Mouse (Mus musculus) cortical plate, adult 2 months (tissue): ENCODE results near the gene Erbb3. TPM values are rescaled to one million over a fixed set of nuclear protein-coding genes. Genes with fewer than 3 reads are reported as not detected.

Source experiments
- H3K27ac ChIP-seq: fragments of 200-500 bp; 2 replicates; pipeline ENCODE4 v1.5.1; 2012; ENCODE audit warnings: low read length, control low read depth, inconsistent platforms; ENCODE audit not compliant: insufficient read depth
- H3K4me1 ChIP-seq: fragments of 200-500 bp; 2 replicates; pipeline ENCODE4 v1.6.1; 2011; ENCODE audit warnings: low read length; ENCODE audit not compliant: control insufficient read depth, insufficient read depth
- H3K4me3 ChIP-seq: fragments of 200-500 bp; 2 replicates; pipeline ENCODE4 v1.5.1; 2011; ENCODE audit warnings: mild to moderate bottlenecking, low read length, control low read depth; ENCODE audit not compliant: insufficient read depth
- CTCF ChIP-seq: fragments of 200-500 bp; IDR thresholded peaks from 2 replicates; pipeline ENCODE4 v1.5.1; 2011; ENCODE audit warnings: mild to moderate bottlenecking, control low read depth, low read length; ENCODE audit not compliant: insufficient read depth; ENCODE audit errors: extremely low read depth
- POLR2A ChIP-seq: fragments of 200-500 bp; IDR thresholded peaks from 2 replicates; pipeline ENCODE4 v1.6.1; 2011; ENCODE audit warnings: mild to moderate bottlenecking, low read length, control low read depth; ENCODE audit not compliant: insufficient read depth; ENCODE audit errors: extremely low read depth
- polyA plus RNA-seq: library from polyadenylated mRNA; depleted of rRNA; stranded (reverse); fragments of >200 nt; gene quantifications from 2 replicates; pipeline ENCODE4 v1.2.3, GENCODE M21; 2012

Erbb3 gene
- polyA plus RNA-seq, 1 experiment: 9.1 TPM

DNA sequence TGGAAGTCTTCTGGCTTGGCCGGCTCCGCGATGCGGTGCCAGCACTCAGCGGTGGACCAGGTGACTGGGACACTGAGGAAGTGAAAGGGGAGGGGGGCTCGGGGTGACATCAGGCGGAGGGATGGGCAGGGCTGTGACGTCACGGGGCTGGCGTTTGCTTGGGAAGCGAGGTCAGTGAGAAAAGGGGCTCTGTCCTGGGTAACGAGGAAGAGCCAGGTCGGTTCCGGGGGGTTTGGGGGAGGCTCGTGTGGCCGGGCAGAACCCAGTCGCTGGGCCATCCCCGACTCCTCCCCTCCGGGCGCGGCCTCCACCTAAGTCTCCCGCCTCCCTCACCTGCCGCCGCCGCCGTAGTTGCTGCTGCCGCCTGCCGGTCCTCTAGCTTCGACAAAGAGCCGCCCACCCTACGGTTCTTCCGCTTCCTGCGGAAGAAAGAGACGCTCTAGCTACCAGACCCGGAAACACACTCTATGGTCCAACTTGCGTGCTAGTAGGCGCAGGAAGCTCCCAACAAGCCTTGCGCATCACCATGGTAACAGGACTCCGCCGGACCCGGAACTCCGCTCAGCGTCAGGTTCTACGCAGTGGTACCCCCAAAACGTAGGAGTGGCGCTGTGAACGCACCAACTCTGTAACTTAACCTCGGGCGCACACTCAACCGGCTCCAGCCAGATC is 42.0 kb downstream of the Erbb3 start, which contains the start of gene Zc3h10:
Gene Zc3h10, minus strand, starts transcription at position 414 of the 672 bp plus-strand sequence.
- H3K4me3 ChIP-seq: peak within 1 kb of the TSS; percentile 81
- peak within 1 kb of the TSS; percentile 56 for H3K27ac ChIP-seq
- H3K4me1 ChIP-seq: peaks cover 6% of the 10 kb centered on the region; the same call in 1 of the 2 replicates
- TF ChIP-seq CTCF (no peak), POLR2A (peak; percentile 85)

DNA sequence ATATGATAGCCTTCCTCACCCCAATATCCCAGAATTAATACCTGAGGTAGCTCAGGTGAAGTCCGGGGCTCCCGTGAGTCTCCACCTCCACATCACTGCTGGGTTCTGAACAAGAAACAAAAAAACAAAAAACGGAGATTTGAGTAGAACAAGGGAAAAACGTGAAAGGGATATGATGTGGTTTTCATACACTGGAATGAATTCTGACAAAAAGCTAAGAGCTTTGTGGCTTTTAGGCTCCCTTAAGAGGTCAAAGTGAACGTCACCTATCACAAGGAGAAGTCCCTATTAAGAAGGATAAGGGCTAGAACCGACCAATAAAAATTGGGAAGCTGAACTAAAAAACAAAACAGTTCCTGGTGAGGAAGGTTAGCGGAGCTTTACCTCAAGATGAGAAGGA is 42.7 kb downstream of the Erbb3 start:
- peak overlapping the region; percentile 81 for H3K4me3 ChIP-seq
- no peak for TF ChIP-seq CTCF
- no peak for TF ChIP-seq POLR2A
- peak overlapping the region; percentile 56 for H3K27ac ChIP-seq
- peaks cover 6% of the 10 kb centered on the region; the same call in 1 of the 2 replicates for H3K4me1 ChIP-seq

DNA sequence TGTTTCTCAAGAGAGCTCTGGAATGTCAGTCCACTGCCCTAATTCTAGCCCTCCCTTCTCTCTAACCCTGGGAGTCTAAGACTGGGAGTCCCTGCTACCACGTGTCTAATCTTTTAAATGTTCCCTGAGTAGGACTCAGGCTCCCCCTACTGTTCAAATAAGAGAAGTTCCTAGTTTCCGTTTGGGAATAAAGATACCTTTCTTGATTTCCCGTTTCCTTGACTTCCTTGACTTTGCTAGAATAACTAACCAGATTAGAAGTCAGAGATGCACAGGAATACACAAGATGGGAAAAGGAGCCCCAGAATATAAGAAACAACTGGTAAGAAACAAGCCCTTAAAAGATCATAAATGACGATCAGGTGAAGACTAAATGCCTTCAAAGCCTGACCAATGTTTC is 43.1 kb downstream of the Erbb3 start:
- Histone ChIP-seq H3K27ac (no peak overlapping the region), H3K4me3 (peak overlapping the region; percentile 81; the same call in 1 of the 2 replicates), H3K4me1 (peaks cover 6% of the 10 kb centered on the region; the same call in 1 of the 2 replicates)
- peak; percentile 50; the same call in 1 of the 2 replicates for TF ChIP-seq CTCF
- no peak for TF ChIP-seq POLR2A

DNA sequence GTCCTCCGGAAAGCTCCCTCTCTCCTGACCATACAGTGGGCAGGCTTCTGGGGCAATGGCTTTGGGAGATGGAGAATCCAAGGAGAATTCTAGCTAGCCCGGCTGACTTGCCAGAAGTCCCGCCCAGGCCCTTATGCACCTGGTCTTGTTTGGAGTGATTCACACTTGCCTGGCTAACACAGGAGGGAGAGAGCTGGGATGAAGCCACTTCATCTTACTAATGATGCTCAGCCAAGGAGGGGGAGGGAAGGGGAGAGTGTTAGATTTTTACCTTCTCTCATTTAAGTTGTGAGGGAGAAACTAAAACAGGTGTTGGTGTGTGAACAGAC is 43.9 kb downstream of the Erbb3 start:
- TF ChIP-seq CTCF: no peak
- TF ChIP-seq POLR2A: no peak
- Histone ChIP-seq H3K4me3 (no peak overlapping the region), H3K27ac (no peak overlapping the region), H3K4me1 (peaks cover 6% of the 10 kb centered on the region; the same call in 1 of the 2 replicates)

DNA sequence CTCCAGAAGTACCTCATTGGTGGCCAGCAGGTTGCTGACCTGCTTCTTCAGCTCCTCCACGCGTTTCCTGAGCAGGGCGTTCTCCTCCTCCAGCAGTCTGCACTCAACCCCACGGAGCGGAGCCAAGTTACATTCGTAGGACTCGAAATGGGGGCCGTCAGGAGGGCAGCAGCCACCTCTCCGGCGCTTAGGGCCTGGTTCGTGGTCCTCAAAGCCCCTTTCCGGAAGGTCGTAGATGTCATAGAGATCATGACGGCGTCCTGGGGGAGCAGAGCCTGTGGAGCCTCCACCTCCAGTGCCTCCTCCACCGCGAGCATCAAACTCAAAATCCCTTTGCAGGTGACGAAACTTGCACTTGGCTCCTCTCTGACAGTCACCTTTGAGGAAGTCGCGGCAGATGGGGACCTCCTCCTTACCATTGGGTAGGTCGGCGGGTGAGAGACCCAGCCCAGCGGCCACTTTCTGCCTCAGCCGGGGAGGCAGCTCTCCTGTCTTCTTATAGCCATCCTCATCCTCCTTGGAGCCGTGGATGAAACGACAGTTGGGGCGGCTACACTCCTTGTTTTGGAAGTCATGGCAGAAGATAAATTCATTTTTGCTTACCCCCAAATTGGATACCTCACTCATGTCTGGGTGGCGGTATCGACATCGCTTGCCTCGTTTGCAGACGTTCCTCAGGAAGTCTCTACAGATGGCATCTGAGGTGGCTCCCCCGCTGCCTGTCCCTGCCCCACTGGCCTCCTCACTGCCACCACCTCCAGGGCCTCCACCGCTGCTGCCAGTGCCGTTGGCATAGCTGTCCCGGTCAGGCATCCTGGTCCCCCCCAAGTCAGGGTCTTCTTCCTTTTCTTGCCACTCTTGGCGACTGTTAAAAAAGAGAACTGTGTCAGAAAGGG is 44.5 kb downstream of the Erbb3 start:
- Histone ChIP-seq H3K27ac (no peak overlapping the region), H3K4me3 (no peak overlapping the region), H3K4me1 (peaks cover 6% of the 10 kb centered on the region; the same call in 1 of the 2 replicates)
- TF ChIP-seq POLR2A: no peak
- no peak for TF ChIP-seq CTCF

DNA sequence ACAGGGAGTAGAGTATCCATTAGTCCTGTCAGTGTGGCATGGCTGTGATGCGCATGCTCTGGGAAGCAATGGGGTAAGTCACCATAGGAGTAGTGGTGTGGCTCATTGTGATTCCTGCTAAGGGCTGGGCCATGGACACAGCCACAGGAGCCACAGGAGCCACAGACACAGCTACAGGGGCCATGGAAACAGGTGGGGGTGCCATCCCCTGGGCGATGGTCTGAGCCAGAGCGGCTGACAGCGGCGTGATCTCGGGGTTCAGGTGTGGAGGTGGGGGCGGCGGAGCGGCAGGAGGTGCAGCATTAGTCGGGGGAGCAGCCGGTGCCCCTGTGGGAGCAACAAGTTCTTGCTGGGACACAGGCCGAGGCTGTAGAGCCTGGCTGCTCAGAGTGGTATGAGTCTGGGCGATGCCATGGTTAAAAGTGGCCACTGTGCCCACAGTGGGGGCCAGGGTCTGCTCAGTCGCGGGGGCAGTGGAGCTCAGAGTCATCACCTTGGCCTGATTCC is 45.2 kb downstream of the Erbb3 start:
- Histone ChIP-seq H3K4me1 (peaks cover 6% of the 10 kb centered on the region; the same call in 1 of the 2 replicates), H3K27ac (no peak overlapping the region), H3K4me3 (no peak overlapping the region)
- TF ChIP-seq CTCF (no peak), POLR2A (no peak)

DNA sequence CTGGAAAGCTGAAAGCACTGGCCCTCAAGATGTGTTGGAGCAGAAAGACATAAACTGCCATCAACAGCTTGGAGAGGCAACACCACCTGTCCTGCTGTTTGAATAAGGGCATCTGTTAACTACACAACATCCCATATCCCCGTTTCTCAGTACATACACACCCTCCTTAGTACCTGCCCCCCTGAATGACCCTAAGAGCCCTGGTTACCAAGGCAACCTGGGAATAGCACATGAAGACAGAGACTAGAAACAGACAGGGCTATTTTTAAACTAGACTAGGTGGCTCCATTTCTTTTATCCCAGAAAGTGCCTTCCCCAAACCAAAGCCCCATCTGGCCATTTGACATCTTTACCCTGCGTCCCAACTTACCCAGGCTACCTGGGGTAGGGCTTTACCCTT is 46.4 kb downstream of the Erbb3 start:
- H3K27ac ChIP-seq: no peak overlapping the region
- peaks cover 6% of the 10 kb centered on the region; the same call in 1 of the 2 replicates for H3K4me1 ChIP-seq
- H3K4me3 ChIP-seq: no peak overlapping the region
- TF ChIP-seq CTCF (no peak), POLR2A (no peak)

DNA sequence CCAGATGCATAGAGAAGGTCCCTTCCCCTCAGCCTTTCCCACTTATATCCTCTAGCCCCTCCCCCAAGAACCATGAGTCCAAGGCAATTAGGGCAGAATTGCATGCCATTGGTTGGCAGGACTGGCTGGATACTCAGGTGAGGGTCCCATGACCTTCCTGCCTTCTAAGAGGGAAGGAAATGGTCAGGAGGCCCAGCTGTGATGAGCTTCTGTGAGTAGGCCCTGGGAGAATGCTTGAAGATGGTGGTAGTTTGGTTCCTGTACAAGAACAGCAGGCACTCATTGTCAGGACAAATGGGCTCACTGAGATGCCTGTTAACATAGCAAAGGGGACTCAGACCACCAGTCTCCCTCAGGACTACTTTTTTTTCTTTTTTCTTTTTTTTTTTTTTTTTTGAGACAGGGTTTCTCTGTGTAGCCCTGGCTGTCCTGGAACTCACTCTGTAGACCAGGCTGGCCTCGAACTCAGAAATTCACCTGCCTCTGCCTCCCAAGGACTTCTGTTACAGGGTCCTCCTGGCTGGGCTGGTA is 51.0 kb downstream of the Erbb3 start:
- Histone ChIP-seq H3K4me3 (no peak overlapping the region), H3K4me1 (peaks cover 5% of the 10 kb centered on the region; the same call in 1 of the 2 replicates), H3K27ac (no peak overlapping the region)
- TF ChIP-seq CTCF (no peak), POLR2A (no peak)

DNA sequence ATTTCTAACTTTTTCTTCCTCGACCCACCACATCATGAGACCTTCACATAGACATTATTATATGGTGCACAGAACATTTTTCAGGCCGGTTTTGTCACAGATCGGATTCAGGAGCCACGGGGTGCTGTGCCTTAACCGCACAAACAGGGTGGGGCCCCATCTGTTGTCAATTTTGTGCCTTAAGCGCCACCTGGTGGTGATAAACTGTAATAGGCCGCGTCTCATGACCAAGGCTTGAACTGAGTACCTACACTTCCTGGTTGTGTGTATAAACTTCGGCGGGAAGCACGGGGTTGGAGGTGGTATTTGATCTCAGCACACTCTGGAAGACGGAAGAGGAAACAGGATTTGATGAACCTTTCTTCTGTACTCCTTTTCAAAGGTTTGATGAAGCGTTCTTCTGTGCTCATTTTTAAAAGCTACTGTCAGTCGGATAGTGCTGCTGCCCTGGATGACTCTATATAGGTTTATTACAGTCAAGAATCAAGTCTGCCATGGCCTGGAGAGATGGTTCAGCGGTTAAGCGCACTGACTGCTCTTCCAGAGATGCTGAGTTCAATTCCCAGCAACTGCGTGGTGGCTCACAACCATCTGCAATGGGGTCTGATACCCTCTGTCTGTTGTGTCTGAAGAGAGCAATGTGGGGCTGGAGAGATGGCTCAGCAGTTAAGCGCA is 53.0 kb downstream of the Erbb3 start:
- Histone ChIP-seq H3K4me1 (no peaks in the 10 kb centered on the region), H3K27ac (no peak overlapping the region), H3K4me3 (no peak overlapping the region)
- TF ChIP-seq POLR2A (no peak), CTCF (peak; percentile 81)
